Mouse (Mus musculus): Measurements from ENCODE around the gene Chchd6. TPM values are rescaled to one million over a fixed set of nuclear protein-coding genes. Genes with fewer than 3 reads are reported as not detected.

The Chchd6 gene
- total and polyA plus RNA-seq, 2 experiments from 2014 or later: 182 to 192 TPM

DNA sequence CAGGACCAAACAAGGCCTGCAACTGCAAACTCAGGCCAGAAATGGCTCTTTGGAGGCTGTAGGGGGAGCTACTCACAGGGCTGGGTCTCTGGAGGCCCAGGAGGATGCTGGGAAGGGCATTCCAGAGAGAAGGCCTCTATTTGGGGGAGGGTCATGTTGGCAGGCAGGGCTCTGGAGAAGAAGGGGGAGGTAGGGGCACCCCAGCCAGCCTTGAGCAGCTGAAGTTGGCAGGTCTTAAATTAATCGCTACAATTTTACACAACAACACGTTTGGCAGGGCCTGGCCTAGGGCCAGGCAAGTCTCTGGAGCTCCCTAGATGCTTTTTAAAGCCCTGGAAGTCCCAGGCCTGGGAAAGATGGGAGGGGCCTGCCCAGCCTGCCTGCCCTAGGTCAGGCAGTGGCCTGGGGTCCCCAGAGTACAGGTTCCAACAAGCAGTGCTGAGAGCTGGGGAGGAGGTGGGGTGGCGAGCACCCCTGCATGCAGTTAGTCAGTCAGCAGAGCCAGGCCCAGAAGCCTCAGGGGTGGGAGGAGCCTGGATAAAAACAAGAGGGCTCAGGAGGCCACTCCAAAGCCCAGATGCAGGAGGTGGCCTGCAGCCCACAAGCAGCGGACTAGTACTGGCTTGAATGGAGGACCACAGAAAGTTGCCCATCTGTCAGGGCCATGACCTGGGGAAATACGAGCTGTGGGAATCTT is 243.9 kb downstream of the Chchd6 start:
- Histone ChIP-seq H3K4me1 (ENCODE audit: insufficient read depth, low read length) (peaks cover 20% of the 10 kb centered on the region), H3K36me3 (ENCODE audit: insufficient read depth, low read length) (peaks cover 66% of the 10 kb centered on the region)
- ATAC-seq (ENCODE audit: low FRiP score): peak; percentile 50; the same call in 1 of the 2 replicates

DNA sequence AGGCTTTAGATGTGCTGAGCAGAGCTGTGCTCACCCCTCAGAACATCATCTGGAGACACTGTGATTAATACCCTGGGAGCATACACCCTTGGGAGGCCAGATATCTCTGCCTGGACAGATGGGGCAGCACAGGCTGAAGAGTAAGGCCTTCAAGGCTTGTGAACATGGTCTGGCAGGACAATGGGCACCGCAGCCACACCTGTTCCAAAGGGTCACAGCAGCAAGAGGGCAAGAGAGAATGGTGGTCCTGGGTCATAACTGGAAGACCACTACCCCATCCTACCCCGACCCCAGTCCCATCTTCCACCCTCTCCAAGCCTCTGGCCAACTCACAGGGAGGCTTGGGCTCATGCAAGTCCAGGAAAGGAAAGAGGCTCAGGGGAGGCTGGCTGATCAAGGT is 244.9 kb downstream of the Chchd6 start:
- Histone ChIP-seq H3K4me1 (ENCODE audit: insufficient read depth, low read length) (peaks cover 17% of the 10 kb centered on the region), H3K4me3 (ENCODE audit: low read depth, low read length) (no peak overlapping the region), H3K9ac (replicated peaks; ENCODE audit: low read length, poor library complexity, severe bottlenecking) (no peak overlapping the region), H3K27me3 (ENCODE audit: insufficient read depth, low read length) (no peaks in the 10 kb centered on the region), H3K36me3 (ENCODE audit: insufficient read depth, low read length) (peaks cover 71% of the 10 kb centered on the region), H3K27ac (ENCODE audit: low read depth, low read length) (no peak overlapping the region), H3K4me2 (ENCODE audit: low read depth, low read length, poor library complexity, severe bottlenecking) (no peak overlapping the region), H3K9me3 (ENCODE audit: low read length) (no peaks in the 10 kb centered on the region)
- no peak for ATAC-seq (ENCODE audit: low FRiP score)
- 100% methylated on average over 2 of the region's 2 CpGs for WGBS
- no peak for DNase-seq (ENCODE audit: low spot score)
- TF ChIP-seq CTCF (IDR thresholded peaks at IDR 0.05): no peak

More for the DNA sequence above, 243.9 kb downstream of the Chchd6 start:
- peak; percentile 64 for TF ChIP-seq CTCF (IDR thresholded peaks at IDR 0.05)
- Histone ChIP-seq H3K4me3 (ENCODE audit: low read depth, low read length) (no peak overlapping the region), H3K27ac (ENCODE audit: low read depth, low read length) (peak overlapping the region; percentile 49; the same call in 1 of the 2 replicates), H3K9me3 (ENCODE audit: low read length) (no peaks in the 10 kb centered on the region), H3K9ac (replicated peaks; ENCODE audit: low read length, poor library complexity, severe bottlenecking) (peak overlapping the region; percentile 20), H3K27me3 (ENCODE audit: insufficient read depth, low read length) (no peaks in the 10 kb centered on the region), H3K4me2 (ENCODE audit: low read depth, low read length, poor library complexity, severe bottlenecking) (no peak overlapping the region)
- WGBS: 16% methylated on average over 5 of the region's 5 CpGs
- peak; percentile 84 for DNase-seq (ENCODE audit: low spot score)

DNA sequence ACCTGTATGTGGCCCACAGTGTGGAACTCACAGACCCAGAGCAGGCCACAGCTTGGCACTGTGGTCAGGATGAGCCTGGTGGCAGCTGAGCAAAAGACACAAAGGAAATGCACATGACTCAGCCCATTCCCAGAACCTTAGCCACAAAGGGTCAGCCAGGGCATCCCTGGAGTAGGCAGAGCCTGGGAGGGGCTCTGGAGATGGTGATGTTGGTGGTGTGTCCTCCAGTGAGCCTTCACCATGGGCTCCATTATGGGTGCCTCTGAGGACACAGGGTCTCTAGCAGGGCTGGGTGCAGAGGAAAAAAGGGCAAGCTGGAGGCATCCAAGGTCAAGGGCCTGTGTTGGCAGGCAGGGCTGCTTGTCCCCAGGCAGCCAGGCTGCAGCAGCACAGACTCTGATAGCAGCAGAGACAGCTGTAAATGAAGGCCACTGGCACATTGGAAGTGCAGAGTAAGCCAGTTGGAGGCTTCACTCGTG is 245.4 kb downstream of the Chchd6 start:
- no peak for TF ChIP-seq CTCF (IDR thresholded peaks at IDR 0.05)
- peaks cover 17% of the 10 kb centered on the region for H3K4me1 ChIP-seq (ENCODE audit: insufficient read depth, low read length)
- no peak for DNase-seq (ENCODE audit: low spot score)

DNA sequence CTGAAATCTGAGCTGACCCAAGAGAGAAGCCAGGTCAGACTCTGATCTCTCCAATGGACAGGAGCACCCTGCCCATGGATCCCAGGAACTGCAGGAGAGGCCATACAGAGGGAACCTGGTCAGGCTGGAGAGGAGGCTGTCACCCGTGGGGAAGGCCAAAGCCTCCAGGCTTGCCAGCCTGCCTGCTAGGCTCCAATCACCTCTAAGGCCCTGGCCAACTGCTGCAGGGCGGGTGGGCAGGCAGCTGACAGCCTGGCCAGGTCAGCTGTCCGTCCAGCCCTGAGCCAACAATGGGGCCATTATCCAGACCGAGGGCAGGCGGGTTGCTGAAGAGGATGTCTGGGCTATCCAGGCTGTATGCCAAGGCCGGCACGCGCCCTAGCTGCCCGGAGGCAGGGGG is 247.1 kb downstream of the Chchd6 start:
- Histone ChIP-seq H3K36me3 (ENCODE audit: insufficient read depth, low read length) (peaks cover 57% of the 10 kb centered on the region), H3K9me3 (ENCODE audit: low read length) (no peaks in the 10 kb centered on the region), H3K4me1 (ENCODE audit: insufficient read depth, low read length) (peaks cover 17% of the 10 kb centered on the region), H3K4me2 (ENCODE audit: low read depth, low read length, poor library complexity, severe bottlenecking) (no peak overlapping the region), H3K27me3 (ENCODE audit: insufficient read depth, low read length) (no peaks in the 10 kb centered on the region), H3K27ac (ENCODE audit: low read depth, low read length) (no peak overlapping the region), H3K9ac (replicated peaks; ENCODE audit: low read length, poor library complexity, severe bottlenecking) (no peak overlapping the region), H3K4me3 (ENCODE audit: low read depth, low read length) (no peak overlapping the region)
- WGBS: 73% methylated on average over 9 of the region's 9 CpGs
- ATAC-seq (ENCODE audit: low FRiP score) (0 out of 2 replicates have a peak, but pooled peaks have one; percentile 20), DNase-seq (ENCODE audit: low spot score) (peak; percentile 41)
- TF ChIP-seq CTCF (IDR thresholded peaks at IDR 0.05): no peak

More for the DNA sequence above, 245.4 kb downstream of the Chchd6 start:
- no peak for ATAC-seq (ENCODE audit: low FRiP score)
- Histone ChIP-seq H3K36me3 (ENCODE audit: insufficient read depth, low read length) (peaks cover 68% of the 10 kb centered on the region), H3K4me2 (ENCODE audit: low read depth, low read length, poor library complexity, severe bottlenecking) (no peak overlapping the region), H3K9ac (replicated peaks; ENCODE audit: low read length, poor library complexity, severe bottlenecking) (no peak overlapping the region), H3K4me3 (ENCODE audit: low read depth, low read length) (no peak overlapping the region), H3K27ac (ENCODE audit: low read depth, low read length) (no peak overlapping the region), H3K9me3 (ENCODE audit: low read length) (no peaks in the 10 kb centered on the region), H3K27me3 (ENCODE audit: insufficient read depth, low read length) (no peaks in the 10 kb centered on the region)
- WGBS: 50% methylated on average over 1 of the region's 1 CpGs

DNA sequence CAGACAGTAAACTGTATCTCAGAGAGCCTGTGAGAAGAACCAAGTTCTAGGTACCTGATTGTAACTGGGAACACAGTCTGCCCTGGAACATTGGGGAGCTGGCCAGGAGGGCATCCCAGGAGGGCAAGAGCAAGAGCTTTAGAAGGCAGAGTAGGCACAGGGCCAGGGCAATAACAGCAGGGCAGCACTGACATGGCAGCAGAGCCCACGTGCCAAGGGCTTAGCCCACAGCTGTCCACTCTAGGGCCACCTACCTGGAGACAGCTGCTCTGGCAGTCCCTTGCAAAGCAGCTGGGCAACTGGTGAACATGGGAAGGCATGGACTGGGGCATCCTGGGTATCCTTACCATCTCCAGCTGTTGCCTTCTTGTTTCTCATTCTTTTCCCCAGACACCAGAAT is 247.7 kb downstream of the Chchd6 start:
- 71% methylated on average over 1 of the region's 1 CpGs for WGBS
- Histone ChIP-seq H3K27ac (ENCODE audit: low read depth, low read length) (no peak overlapping the region), H3K4me2 (ENCODE audit: low read depth, low read length, poor library complexity, severe bottlenecking) (no peak overlapping the region), H3K4me3 (ENCODE audit: low read depth, low read length) (no peak overlapping the region), H3K9me3 (ENCODE audit: low read length) (no peaks in the 10 kb centered on the region), H3K4me1 (ENCODE audit: insufficient read depth, low read length) (peaks cover 16% of the 10 kb centered on the region), H3K36me3 (ENCODE audit: insufficient read depth, low read length) (peaks cover 59% of the 10 kb centered on the region), H3K27me3 (ENCODE audit: insufficient read depth, low read length) (no peaks in the 10 kb centered on the region), H3K9ac (replicated peaks; ENCODE audit: low read length, poor library complexity, severe bottlenecking) (no peak overlapping the region)
- no peak for TF ChIP-seq CTCF (IDR thresholded peaks at IDR 0.05)
- DNase-seq (ENCODE audit: low spot score) (no peak), ATAC-seq (ENCODE audit: low FRiP score) (no peak)

DNA sequence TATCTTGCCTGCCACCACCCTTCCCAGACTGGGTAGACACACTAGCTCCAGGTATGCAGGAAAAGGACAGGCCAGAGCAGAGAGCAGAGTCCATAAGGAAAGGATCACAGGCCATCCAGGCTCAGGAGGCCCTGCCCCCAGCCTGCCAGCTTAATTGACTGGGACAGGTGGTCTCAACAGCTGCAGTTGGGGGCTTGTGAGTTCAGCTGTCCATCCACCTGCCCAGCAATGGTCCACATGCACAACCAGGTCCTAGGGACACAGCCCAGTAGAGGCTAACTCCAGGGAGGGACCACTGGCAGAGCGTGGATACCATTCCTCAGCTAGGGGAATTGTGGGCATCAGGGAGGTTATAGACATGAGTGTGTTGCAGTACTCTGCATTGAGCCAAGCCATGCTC is 249.6 kb downstream of the Chchd6 start:
- H3K4me1 ChIP-seq (ENCODE audit: insufficient read depth, low read length): 0 out of 2 replicates have a peak, but pooled peaks cover 6% of the 10 kb centered on the region
- no peak overlapping the region for H3K4me2 ChIP-seq (ENCODE audit: low read depth, low read length, poor library complexity, severe bottlenecking)
- H3K27ac ChIP-seq (ENCODE audit: low read depth, low read length): no peak overlapping the region
- no peaks in the 10 kb centered on the region for H3K27me3 ChIP-seq (ENCODE audit: insufficient read depth, low read length)
- H3K9me3 ChIP-seq (ENCODE audit: low read length): no peaks in the 10 kb centered on the region
- 96% methylated on average over 1 of the region's 1 CpGs for WGBS
- H3K4me3 ChIP-seq (ENCODE audit: low read depth, low read length): no peak overlapping the region
- no peak for TF ChIP-seq CTCF (IDR thresholded peaks at IDR 0.05)
- ATAC-seq (ENCODE audit: low FRiP score) (no peak), DNase-seq (ENCODE audit: low spot score) (no peak)
- peaks cover 70% of the 10 kb centered on the region for H3K36me3 ChIP-seq (ENCODE audit: insufficient read depth, low read length)
- no peak overlapping the region for H3K9ac ChIP-seq (replicated peaks; ENCODE audit: low read length, poor library complexity, severe bottlenecking)
